Mouse (Mus musculus) midbrain, embryonic 13.5 days (tissue): ENCODE measurements at regions not wholly inside any gene's neighbourhood (a gene's known extent, or its start where the extent isn't known, plus 50 kb on each side); places are given as distances from the start of the nearest gene placed in this dataset.
"Not testable (repeated sequence)": the region's sequence is repeated elsewhere in the genome, so short reads cannot be mapped to it uniquely, and the experiment has no call there.

ENCODE experiments used
- ATAC-seq: fragments of 200-750 bp; cut with Nextera tagmentation; 2 replicates; pipeline ENCODE4 v1.8.0; 2017; ENCODE audit warnings: mild to moderate bottlenecking, moderate TSS enrichment, moderate library complexity
- H3K27ac ChIP-seq: fragments of 300-500 bp; sonication (generic); 2 replicates; pipeline ENCODE4 v1.5.1; 2015; ENCODE audit warnings: inconsistent platforms, mild to moderate bottlenecking, moderate library complexity
- H3K27me3 ChIP-seq: fragments of 300-500 bp; sonication (generic); 2 replicates; pipeline ENCODE4 v1.6.1; 2015; ENCODE audit warnings: mild to moderate bottlenecking, inconsistent platforms
- H3K36me3 ChIP-seq: fragments of 300-500 bp; sonication (generic); 2 replicates; pipeline ENCODE4 v1.6.1; 2015; ENCODE audit warnings: mild to moderate bottlenecking, inconsistent platforms
- H3K4me1 ChIP-seq: fragments of 300-500 bp; sonication (generic); replicated peaks from 2 replicates; pipeline ENCODE4 v1.6.1; 2015; ENCODE audit warnings: inconsistent platforms
- H3K4me2 ChIP-seq: fragments of 300-500 bp; sonication (generic); replicated peaks from 2 replicates; pipeline ENCODE4 v1.6.1; 2015; ENCODE audit warnings: moderate library complexity, mild to moderate bottlenecking, inconsistent platforms
- H3K4me3 ChIP-seq: fragments of 300-500 bp; sonication (generic); replicated peaks from 2 replicates; pipeline ENCODE4 v1.5.1; 2015; ENCODE audit warnings: mild to moderate bottlenecking, inconsistent platforms
- H3K9ac ChIP-seq: fragments of 300-500 bp; sonication (generic); replicated peaks from 2 replicates; pipeline ENCODE4 v1.6.1; 2015; ENCODE audit warnings: mild to moderate bottlenecking, inconsistent platforms
- H3K9me3 ChIP-seq: fragments of 300-500 bp; sonication (generic); 2 replicates; pipeline ENCODE4 v1.6.1; 2016; ENCODE audit warnings: mild to moderate bottlenecking, inconsistent platforms
- WGBS: fragments of 180-500 bp; shearing (Covaris S2); methylation state at CpG from one replicate; pipeline ENCODE4 v1.1.7; 2015; 5-methylcytosine and 5-hydroxymethylcytosine counted together

DNA sequence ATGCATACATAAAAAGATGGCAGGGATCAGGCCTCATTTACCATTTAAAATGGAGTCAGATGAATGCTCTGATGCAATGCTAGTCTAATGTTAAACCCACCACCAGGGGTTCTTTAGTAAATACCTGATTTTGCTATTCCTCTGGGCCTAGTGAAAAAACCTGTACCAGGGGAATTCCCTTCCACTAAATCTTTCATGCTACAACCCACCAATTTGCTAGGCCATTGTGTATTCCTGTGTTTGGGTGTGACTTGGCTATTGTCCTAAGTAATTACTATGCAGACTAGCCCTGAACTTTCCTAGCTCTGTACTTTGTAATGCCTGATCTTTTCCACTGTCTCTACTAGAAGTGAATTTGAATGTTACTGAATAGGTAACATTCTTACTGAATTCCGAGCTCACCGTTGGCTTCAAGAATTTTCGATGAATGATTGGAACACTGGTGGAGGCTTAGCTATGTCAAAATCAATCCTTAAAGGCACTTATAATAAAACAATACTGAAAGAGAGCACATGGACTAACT is 99.7 kb upstream of the Sec61g start:
- ATAC-seq, H3K4me2 ChIP-seq, H3K4me1 ChIP-seq, H3K4me3 ChIP-seq, H3K27me3 ChIP-seq, H3K36me3 ChIP-seq, H3K9ac ChIP-seq, H3K27ac ChIP-seq, H3K9me3 ChIP-seq: not testable (repeated sequence)
- WGBS: 79% methylated on average over 3 of the region's 3 CpGs

DNA sequence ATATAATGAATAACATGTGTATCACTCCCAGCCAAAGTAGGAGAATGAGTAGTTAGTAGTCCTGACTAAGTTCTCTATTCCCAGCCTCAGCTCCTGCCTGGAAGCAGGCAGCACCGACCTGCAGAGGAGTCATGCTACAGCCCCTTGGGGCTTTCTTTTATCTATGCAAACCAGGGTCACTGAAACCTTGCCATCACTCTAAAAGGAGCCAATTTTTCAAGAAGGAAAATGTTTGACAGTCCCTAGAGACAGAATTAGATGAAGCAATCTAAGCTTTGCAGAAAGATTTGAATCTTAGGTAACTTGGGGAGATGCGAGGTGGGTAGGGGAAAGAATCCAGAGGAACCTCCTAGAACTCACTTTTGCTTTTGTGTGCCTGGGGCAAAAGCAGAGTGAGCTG is 103.5 kb upstream of the Sec61g start:
- Histone ChIP-seq H3K27ac (no peak overlapping the region), H3K4me2 (no peak overlapping the region), H3K4me3 (no peak overlapping the region), H3K27me3 (no peaks in the 10 kb centered on the region), H3K9ac (no peak overlapping the region), H3K36me3 (no peaks in the 10 kb centered on the region), H3K9me3 (no peaks in the 10 kb centered on the region), H3K4me1 (no peaks in the 10 kb centered on the region)
- no peak for ATAC-seq
- 71% methylated on average over 2 of the region's 2 CpGs for WGBS

- no peaks in the 10 kb centered on the region for H3K4me1 ChIP-seq
- no peak overlapping the region for H3K9ac ChIP-seq
- no peak overlapping the region for H3K4me2 ChIP-seq
- H3K4me3 ChIP-seq: no peak overlapping the region
- no peak overlapping the region for H3K27ac ChIP-seq
- ATAC-seq: no peak
- H3K36me3 ChIP-seq: no peaks in the 10 kb centered on the region
- no peaks in the 10 kb centered on the region for H3K9me3 ChIP-seq
- no peaks in the 10 kb centered on the region for H3K27me3 ChIP-seq
- WGBS: 57% methylated on average over 3 of the region's 3 CpGs
These were observed 104.2 kb upstream of the Sec61g start for GRCm38 (mm10) chr11:16612524-16612923.

GRCm38 (mm10) chr11:16619736-16620135 is 111.5 kb upstream of the Sec61g start:
- Histone ChIP-seq H3K9ac (no peak overlapping the region), H3K9me3 (no peaks in the 10 kb centered on the region), H3K4me3 (no peak overlapping the region), H3K36me3 (no peaks in the 10 kb centered on the region), H3K27me3 (no peaks in the 10 kb centered on the region), H3K4me2 (no peak overlapping the region), H3K27ac (no peak overlapping the region), H3K4me1 (no peaks in the 10 kb centered on the region)
- no peak for ATAC-seq
- WGBS: 74% methylated on average over 1 of the region's 1 CpGs

GRCm38 (mm10) chr11:16623694-16624093 is 115.4 kb upstream of the Sec61g start:
- H3K4me1 ChIP-seq: no peaks in the 10 kb centered on the region
- H3K27me3 ChIP-seq: no peaks in the 10 kb centered on the region
- 79% methylated on average over 2 of the region's 2 CpGs for WGBS
- ATAC-seq: no peak
- H3K4me2 ChIP-seq: no peak overlapping the region
- no peak overlapping the region for H3K9ac ChIP-seq
- H3K36me3 ChIP-seq: no peaks in the 10 kb centered on the region
- no peak overlapping the region for H3K27ac ChIP-seq
- H3K9me3 ChIP-seq: no peaks in the 10 kb centered on the region
- H3K4me3 ChIP-seq: no peak overlapping the region

- Histone ChIP-seq H3K4me1 (no peaks in the 10 kb centered on the region), H3K4me3 (no peak overlapping the region), H3K27ac (no peak overlapping the region), H3K4me2 (no peak overlapping the region), H3K9ac (no peak overlapping the region), H3K27me3 (no peaks in the 10 kb centered on the region), H3K36me3 (no peaks in the 10 kb centered on the region), H3K9me3 (no peaks in the 10 kb centered on the region)
- WGBS: 56% methylated on average over 7 of the region's 7 CpGs
- ATAC-seq: peak; percentile 93
These were observed 119.2 kb upstream of the Sec61g start for GRCm38 (mm10) chr11:16627294-16628085.

GRCm38 (mm10) chr11:16629410-16630129 is 121.3 kb upstream of the Sec61g start:
- H3K27ac ChIP-seq: no peak overlapping the region
- no peak for ATAC-seq
- no peak overlapping the region for H3K4me2 ChIP-seq
- no peaks in the 10 kb centered on the region for H3K27me3 ChIP-seq
- no peak overlapping the region for H3K9ac ChIP-seq
- H3K4me1 ChIP-seq: no peaks in the 10 kb centered on the region
- no peaks in the 10 kb centered on the region for H3K9me3 ChIP-seq
- H3K4me3 ChIP-seq: no peak overlapping the region
- 61% methylated on average over 1 of the region's 1 CpGs for WGBS
- no peaks in the 10 kb centered on the region for H3K36me3 ChIP-seq

DNA sequence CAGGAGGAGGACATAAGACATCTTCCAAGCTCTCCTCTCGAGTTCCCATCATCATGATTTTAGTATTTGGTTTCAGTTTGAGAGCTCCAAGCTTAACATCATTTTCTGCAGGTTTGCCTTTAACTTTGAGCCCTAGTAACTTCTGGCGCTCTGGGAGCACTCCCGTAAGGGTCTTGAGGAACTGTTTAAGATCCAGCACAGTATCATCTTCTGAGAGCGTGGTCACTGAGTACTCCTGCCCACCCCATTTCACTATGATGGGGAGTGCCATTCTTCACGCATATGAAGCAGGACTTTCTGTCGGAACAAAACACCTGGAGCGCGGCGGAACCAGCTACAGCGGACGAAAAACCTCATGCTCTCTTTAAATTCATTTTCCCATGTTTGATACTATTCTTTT is 116.2 kb upstream of the Egfr start:
- not testable (repeated sequence) for H3K4me3 ChIP-seq, ATAC-seq, H3K9me3 ChIP-seq, H3K4me1 ChIP-seq, H3K36me3 ChIP-seq, H3K4me2 ChIP-seq, H3K27ac ChIP-seq, H3K9ac ChIP-seq, H3K27me3 ChIP-seq
- WGBS: 97% methylated on average over 11 of the region's 11 CpGs

DNA sequence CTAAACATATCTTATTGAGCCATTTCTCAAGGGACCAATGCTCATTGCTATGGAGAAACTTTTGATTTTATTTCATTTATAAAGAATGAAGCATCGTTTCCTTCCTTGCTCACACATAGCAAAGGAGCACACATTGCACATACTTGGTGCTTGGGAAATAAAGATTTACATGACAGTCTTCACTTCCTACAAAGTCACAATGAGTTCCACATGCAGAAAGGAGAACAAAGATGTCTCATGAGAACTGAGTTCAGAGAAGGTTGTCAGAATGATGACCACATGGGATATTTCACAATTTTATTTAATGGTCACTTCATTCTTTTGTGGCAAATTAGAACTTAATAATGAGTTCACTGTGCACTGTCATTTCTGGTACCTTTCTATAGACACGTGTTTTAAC is 114.3 kb upstream of the Egfr start:
- H3K9ac ChIP-seq: no peak overlapping the region
- H3K9me3 ChIP-seq: no peaks in the 10 kb centered on the region
- WGBS: 90% methylated on average over 2 of the region's 2 CpGs
- H3K4me3 ChIP-seq: no peak overlapping the region
- H3K27me3 ChIP-seq: no peaks in the 10 kb centered on the region
- ATAC-seq: no peak
- H3K4me2 ChIP-seq: no peak overlapping the region
- no peaks in the 10 kb centered on the region for H3K4me1 ChIP-seq
- no peaks in the 10 kb centered on the region for H3K36me3 ChIP-seq
- no peak overlapping the region for H3K27ac ChIP-seq

DNA sequence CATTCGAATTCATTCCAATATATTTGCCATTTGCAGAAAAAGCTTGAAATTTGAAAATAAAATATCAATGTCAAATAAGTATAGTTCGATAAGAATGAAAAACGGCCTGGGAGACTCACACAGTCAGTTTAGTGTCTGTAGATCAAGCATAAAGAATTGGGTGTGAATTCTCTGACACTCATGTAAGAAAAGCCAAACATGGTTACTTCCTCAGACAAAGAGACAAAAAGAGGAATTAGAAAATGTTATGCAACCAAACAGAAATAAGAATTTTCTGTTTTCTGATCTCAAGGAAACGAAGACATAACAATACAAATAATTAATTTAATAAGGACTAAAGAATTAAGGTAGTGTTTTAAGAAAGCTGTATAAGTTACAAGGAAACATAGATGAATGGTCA is 113.7 kb upstream of the Egfr start:
- no peak overlapping the region for H3K27ac ChIP-seq
- no peak for ATAC-seq
- no peak overlapping the region for H3K4me2 ChIP-seq
- no peaks in the 10 kb centered on the region for H3K9me3 ChIP-seq
- WGBS: 82% methylated on average over 4 of the region's 4 CpGs
- no peak overlapping the region for H3K4me3 ChIP-seq
- H3K4me1 ChIP-seq: no peaks in the 10 kb centered on the region
- H3K27me3 ChIP-seq: no peaks in the 10 kb centered on the region
- no peak overlapping the region for H3K9ac ChIP-seq
- no peaks in the 10 kb centered on the region for H3K36me3 ChIP-seq

DNA sequence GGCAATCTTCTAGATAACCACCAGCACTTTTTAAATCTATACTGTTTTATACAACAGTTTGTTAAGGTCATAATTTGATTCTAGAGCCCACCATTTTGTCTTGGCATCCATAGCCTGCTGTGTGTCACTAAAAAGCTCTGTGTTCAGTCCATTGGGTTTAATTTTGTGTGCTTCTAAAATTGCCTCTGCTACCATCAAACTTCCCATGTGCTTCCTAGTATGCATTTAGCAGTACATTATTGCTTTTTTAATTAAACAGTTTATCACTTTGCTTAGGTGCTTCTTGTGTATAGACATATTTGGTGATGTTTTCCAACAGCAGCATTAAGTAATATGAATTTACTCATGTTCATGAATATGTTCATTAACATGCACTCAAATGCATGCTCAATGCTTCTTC is 102.4 kb upstream of the Egfr start:
- Histone ChIP-seq H3K9me3 (no peaks in the 10 kb centered on the region), H3K4me2 (no peak overlapping the region), H3K9ac (no peak overlapping the region), H3K27ac (no peak overlapping the region), H3K27me3 (no peaks in the 10 kb centered on the region), H3K4me3 (no peak overlapping the region), H3K4me1 (no peaks in the 10 kb centered on the region), H3K36me3 (no peaks in the 10 kb centered on the region)
- no peak for ATAC-seq

GRCm38 (mm10) chr11:16663806-16664205 is 88.2 kb upstream of the Egfr start:
- no peak overlapping the region for H3K27ac ChIP-seq
- WGBS: 91% methylated on average over 3 of the region's 3 CpGs

More at GRCm38 (mm10) chr11:16663806-16664205, 88.2 kb upstream of the Egfr start:
- H3K9me3 ChIP-seq: no peaks in the 10 kb centered on the region
- H3K4me2 ChIP-seq: no peak overlapping the region
- no peak overlapping the region for H3K9ac ChIP-seq
- no peak overlapping the region for H3K4me3 ChIP-seq
- no peaks in the 10 kb centered on the region for H3K36me3 ChIP-seq
- ATAC-seq: no peak
- no peaks in the 10 kb centered on the region for H3K4me1 ChIP-seq
- no peaks in the 10 kb centered on the region for H3K27me3 ChIP-seq
